Mouse (Mus musculus): ENCODE measurements around the gene Erv3.

GRCm38 (mm10) chr2:131827026-131827687, 32.4 kb downstream of the Erv3 start:
- TF ChIP-seq GATA1 (IDR thresholded peaks at IDR 0.05; ENCODE audit: borderline replicate concordance, low read length) (no peak), FLI1 (IDR thresholded peaks at IDR 0.05; ENCODE audit: low read length) (no peak)
